Mouse (Mus musculus) lung, postnatal 0 days (tissue): ENCODE data around the gene Rbm45.
A peak's percentile ranks its signal among the peaks of the same experiment; 100 is the strongest.

Source experiments
- CTCF ChIP-seq: IDR thresholded peaks from 2 replicates; pipeline ENCODE4 v1.5.1; 2016; ENCODE audit warnings: antibody characterized with exemption, mild to moderate bottlenecking
- EP300 ChIP-seq: IDR thresholded peaks from 2 replicates; pipeline ENCODE4 v1.6.1; 2016; ENCODE audit warnings: antibody characterized with exemption, mild to moderate bottlenecking, control low read depth

DNA sequence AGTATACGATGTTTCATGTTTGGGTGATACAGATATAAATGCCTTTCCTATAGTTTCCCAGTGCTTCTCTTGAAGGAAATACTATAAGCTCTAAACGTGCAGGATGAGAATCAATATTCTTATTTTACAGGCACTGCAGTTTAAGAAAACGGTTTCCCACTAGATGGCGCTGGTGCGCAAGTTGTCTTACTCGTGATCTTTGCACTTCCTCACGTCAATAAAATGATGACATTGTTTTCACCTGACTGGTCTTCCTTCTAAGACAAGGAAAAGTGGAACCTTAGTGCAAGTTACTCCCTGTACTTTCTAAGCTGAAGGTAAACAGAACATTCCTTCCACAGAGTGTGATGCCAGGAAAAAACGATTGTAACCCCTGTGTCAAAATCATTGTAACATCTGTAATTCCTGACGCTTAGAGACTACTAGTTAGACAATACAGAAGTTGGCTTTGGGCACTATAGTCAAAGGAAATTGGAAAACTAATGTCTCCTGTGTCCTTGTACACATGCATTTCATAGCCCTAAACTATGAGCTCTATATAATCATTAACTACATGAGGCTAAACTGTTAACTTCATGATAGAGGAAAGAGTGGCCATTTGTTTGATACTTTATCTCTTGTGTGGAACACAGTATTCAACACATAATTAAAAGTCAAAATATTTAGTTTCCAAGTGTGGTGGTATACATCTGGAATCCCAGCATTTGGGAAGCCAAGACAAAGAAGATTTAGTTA lies 2.4 kb upstream of the Rbm45 start:
- TF ChIP-seq EP300 (no peak; the same call in 1 of the 2 replicates), CTCF (peak; percentile 88)
